Mouse (Mus musculus) spleen, adult 18-20 months (tissue): ENCODE measurements around the gene Defb18.
"Not testable (repeated sequence)": the region's sequence is repeated elsewhere in the genome, so short reads cannot be mapped to it uniquely, and the experiment has no call there.

Experiments used
- DNase-seq, 2 experiments: peaks; one replicate each; pipeline ENCODE4 v3.0.0; 2022; ENCODE audit warnings: mixed read lengths in 2 of 2

The Defb18 gene

DNA sequence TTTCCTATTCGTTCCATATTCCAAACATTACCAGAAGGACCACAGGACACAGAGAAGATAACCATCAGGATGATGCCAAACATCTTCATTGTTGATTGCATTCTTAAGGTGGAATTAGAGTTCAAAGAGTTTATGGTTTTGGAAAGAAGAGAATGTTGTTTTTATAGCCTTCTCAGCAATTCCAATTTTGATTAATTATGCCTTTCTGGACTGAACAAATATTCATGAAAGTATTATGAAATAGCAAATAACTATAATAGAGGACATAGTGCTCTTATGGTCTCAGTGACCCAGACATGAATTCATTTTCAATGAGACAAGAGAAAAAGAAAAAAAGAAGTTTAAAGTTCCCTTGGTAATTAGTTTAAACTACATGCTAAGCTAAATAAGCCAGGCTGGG, at the start of gene Defb18:
Defb18 (minus strand) TSS at position 101 of the 400 bp plus-strand sequence.
- no peak for DNase-seq

DNA sequence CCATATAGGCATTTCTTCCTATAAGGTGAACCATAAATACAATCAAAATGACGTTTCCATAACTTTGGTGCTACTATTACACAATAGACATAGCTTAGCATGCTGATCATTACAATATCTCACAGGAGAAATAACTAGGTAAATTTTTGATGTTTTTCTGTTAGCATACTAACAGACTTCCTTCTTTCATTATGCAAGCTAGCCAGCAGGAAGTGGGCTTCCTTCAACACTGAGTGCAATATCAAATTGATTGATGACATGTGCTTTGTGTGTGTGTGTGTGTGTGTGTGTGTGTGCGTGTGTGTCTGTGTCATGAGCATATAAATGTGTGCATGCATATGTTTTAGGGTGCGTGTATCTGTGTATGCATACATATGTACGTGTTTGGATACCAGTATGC, 33.9 kb upstream of the Defb18 start:
- no peak for DNase-seq

DNA sequence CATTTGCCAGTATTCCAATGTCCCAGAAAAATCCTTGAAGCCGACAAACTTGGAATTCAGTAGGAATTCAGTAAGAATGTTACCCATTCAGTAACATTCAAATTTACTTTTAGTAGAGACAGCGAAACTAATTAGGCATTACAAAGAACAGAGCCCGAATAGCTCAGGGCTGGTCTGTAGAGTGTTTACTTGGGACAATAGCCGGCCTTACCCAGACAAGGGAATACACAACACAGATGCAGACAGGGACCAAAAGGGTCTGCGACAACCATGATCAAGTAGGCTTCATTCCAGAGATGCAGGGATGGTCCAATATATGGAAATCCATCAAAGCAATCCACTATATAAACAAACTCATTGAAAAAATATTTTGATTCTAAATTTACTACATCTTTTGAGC, 31.6 kb upstream of the Defb18 start:
- no peak for DNase-seq

DNA sequence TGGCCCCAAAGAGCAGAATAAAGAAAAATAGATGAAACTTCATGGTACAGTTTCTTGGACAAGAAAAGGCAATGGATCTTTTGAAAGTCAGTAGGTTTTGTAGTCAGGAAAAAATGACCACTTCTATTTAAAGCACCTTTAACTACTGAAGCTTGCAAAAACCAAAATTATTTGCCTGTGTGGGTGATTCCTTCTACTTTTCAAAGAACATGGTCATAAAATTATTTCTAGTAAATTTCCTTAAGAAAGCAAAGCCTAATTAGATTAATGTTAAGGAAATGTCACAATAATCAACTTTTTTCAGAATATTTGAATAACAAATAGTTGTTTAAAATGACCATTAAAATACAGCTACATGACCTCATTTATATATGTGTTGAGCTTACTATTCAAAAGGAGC, 27.8 kb upstream of the Defb18 start, which contains the start of gene Defb41:
Defb41 (minus strand) TSS at position 101 of the 400 bp plus-strand sequence.
- no peak for DNase-seq

DNA sequence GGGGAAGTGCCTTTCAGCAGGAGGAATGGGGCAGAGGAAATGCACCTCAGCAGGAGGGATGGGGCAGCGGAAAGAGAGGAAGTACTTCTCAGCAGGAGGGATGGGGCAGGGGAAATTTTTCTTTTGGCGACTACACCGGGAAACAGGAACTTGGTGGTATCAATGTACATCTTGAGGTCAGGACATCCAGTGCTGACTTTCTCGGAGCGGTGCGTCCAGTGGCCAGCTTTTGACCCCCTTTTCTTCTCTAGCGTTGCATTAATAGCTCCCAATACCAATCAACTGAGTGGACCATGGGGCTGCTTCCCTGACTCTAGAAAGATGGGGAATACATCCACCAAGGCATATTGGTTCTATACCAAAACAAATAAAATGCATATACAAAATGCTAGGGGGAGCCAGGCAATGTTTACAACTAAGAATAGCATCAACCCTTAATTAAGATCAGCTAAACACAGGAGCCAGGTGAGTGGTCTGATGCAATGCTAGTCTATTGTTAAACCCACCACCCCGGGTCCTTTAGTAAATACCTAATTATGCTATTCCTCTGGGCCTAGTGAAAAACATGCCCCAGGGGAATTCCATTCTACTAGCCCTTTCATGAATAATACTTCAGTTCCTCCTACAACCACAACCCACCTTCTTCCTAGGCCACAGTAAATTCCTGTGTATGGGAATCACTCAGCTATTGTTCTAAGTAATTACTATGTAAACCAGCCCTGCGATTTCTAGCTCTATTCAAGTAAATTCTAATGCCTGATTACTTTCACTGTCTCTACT, 8.7 kb upstream of the Defb18 start:
- DNase-seq: not testable (repeated sequence)

DNA sequence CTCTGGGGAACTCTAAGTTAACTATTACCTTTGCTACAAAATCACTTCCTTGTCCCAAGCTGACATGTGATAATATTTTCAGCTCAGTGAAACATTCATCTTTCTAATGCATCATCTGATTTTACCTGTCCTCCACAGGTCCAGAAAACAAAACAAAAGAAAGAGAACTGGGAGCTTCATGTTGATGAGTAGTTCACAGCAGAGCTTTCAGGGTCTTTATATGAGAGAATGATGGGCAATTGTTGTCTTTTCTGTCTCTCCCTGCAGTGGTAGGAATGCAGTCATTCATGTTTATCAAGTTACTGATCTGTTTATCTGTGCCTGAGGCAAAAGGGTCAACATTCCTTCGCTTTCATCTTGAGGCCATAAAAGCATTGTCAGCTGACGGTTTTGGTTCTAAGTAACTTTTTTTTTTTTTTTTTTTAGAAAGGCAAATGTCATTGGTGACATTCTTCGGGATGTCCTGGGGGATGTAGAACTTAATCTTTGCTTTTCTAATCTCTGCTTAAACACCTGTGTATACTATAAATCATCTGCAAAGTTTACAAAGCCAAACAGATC, 13.8 kb downstream of the Defb18 start:
- no peak for DNase-seq

DNA sequence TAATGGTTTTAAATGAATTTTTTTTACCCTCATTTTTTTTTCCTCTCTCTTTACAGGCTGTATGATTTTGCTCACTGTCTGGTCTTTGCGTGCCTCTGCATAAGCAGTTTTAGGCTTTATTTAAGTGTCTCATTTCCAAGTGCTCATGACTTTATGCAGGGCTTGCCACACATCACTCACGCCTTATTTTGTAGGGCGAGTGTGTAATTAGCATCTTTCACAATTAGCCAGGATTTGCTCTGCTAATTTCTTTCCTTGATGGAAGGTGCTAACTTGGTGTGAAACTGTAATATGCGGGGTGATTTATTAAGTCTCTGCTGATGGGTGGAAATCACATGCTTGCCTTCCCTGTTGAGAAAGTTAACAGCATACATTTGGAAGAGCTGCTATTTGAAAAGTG, 45.5 kb downstream of the Defb18 start:
- DNase-seq: no peak

DNA sequence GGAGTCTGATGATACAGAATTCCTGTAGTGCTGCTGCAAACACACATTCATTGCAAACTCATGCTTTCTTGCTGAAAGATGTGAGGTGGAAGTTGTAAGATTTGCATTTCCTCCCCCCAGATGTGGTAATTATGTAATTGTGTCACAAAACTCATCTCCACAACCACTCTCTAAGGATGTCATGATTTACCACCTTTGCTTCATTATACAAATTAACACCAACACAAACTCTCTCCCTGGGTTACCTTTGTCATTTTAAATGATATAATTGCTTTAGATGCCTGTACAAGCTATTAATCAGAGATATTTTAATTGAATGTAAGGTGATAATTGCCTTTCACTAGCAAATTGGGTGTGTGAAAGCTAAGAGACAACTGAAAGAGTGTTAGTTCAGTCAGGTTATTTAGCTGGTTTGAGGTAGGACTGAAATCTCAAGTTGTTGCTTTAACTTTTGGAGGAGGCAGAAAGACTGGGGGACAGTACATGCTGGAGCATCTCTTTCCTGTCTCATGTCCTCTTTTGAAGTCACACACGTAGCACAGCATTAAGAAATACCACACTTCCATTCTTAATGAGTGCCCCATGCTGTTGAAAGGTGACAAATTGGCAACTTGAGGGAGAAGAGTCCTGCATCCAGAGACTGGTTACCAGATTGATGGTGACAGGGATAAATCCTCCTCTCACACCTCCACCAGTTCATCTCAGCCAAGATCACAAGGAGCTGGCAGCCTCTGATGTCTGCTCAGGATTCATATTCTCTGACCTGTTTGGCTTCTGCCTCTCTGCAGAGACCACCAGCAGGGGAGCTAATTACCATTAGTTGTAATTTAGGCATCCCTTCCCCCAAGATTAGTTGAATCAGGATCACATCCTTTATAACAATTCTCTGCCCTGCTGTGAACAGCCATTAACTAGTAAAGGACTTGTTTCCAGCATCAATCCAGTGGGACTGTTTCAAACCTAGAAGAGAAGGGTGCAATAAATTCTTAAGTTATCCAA, 46.2 kb downstream of the Defb18 start:
- no peak for DNase-seq
